Mouse (Mus musculus): ENCODE data around the gene Exoc6b.

The Exoc6b gene

GRCm38 (mm10) chr6:84976563-84976971 is 92.7 kb downstream of the Exoc6b start:
- DNase-seq (ENCODE audit: low read depth, low spot score) = peak; percentile 66

GRCm38 (mm10) chr6:84968531-84968930 is 100.8 kb downstream of the Exoc6b start:
- DNase-seq (ENCODE audit: low read depth, low spot score) = no peak

GRCm38 (mm10) chr6:84964729-84965415 is 104.4 kb downstream of the Exoc6b start:
- no peak for DNase-seq (ENCODE audit: low read depth, low spot score)

- DNase-seq (ENCODE audit: low read depth, low spot score) = no peak
Observed at GRCm38 (mm10) chr6:84963044-84963443, 106.3 kb downstream of the Exoc6b start.

- DNase-seq (ENCODE audit: low read depth, low spot score) = peak; percentile 22
Observed at GRCm38 (mm10) chr6:84961763-84962162, 107.5 kb downstream of the Exoc6b start.

GRCm38 (mm10) chr6:84959520-84959919 is 109.8 kb downstream of the Exoc6b start:
- DNase-seq (ENCODE audit: low read depth, low spot score) = no peak

- peak; percentile 41 for DNase-seq (ENCODE audit: low read depth, low spot score)
Observed at GRCm38 (mm10) chr6:84951621-84952020, 117.7 kb downstream of the Exoc6b start.

- no peak for DNase-seq (ENCODE audit: low read depth, low spot score)
Observed at GRCm38 (mm10) chr6:84946569-84946968, 122.7 kb downstream of the Exoc6b start.

- no peak for DNase-seq (ENCODE audit: low read depth, low spot score)
Observed at GRCm38 (mm10) chr6:84946106-84946505, 123.2 kb downstream of the Exoc6b start.

- peak; percentile 56 for DNase-seq (ENCODE audit: low read depth, low spot score)
Observed at GRCm38 (mm10) chr6:84932953-84933921, 136.1 kb downstream of the Exoc6b start.

- no peak for DNase-seq (ENCODE audit: low read depth, low spot score)
Observed at GRCm38 (mm10) chr6:84931051-84931450, 138.3 kb downstream of the Exoc6b start.

- peak; percentile 62 for DNase-seq (ENCODE audit: low read depth, low spot score)
Observed at GRCm38 (mm10) chr6:84926066-84926465, 143.2 kb downstream of the Exoc6b start.

- peak; percentile 18 for DNase-seq (ENCODE audit: low read depth, low spot score)
Observed at GRCm38 (mm10) chr6:84923760-84924221, 145.5 kb downstream of the Exoc6b start.

GRCm38 (mm10) chr6:84916291-84916690 is 153.0 kb downstream of the Exoc6b start:
- peak; percentile 81 for DNase-seq (ENCODE audit: low read depth, low spot score)

- peak; percentile 82 for DNase-seq (ENCODE audit: low read depth, low spot score)
Observed at GRCm38 (mm10) chr6:84912434-84912833, 156.9 kb downstream of the Exoc6b start.

- DNase-seq (ENCODE audit: low read depth, low spot score) = no peak
Observed at GRCm38 (mm10) chr6:84899002-84899774, 170.1 kb downstream of the Exoc6b start.

- DNase-seq (ENCODE audit: low read depth, low spot score) = peak; percentile 70
Observed at GRCm38 (mm10) chr6:84893773-84894095, 175.6 kb downstream of the Exoc6b start.

GRCm38 (mm10) chr6:84892926-84893772 is 176.2 kb downstream of the Exoc6b start:
- DNase-seq (ENCODE audit: low read depth, low spot score) = peak; percentile 81

GRCm38 (mm10) chr6:84886551-84886950 is 182.8 kb downstream of the Exoc6b start:
- no peak for DNase-seq (ENCODE audit: low read depth, low spot score)

GRCm38 (mm10) chr6:84885080-84885479 is 184.2 kb downstream of the Exoc6b start:
- no peak for DNase-seq (ENCODE audit: low read depth, low spot score)

- no peak for DNase-seq (ENCODE audit: low read depth, low spot score)
Observed at GRCm38 (mm10) chr6:84883720-84884119, 185.6 kb downstream of the Exoc6b start.

Data from 3T3-L1 (cell line).